8 mouse cellular contexts compared by ENCODE assay signal in genomic region chr1:189921568-189921817, GRCm38 (mm10). TPM values are rescaled to one million over a fixed set of nuclear protein-coding genes. Genes with fewer than 3 reads are reported as not detected.
A peak's percentile ranks its signal among the peaks of the same experiment; 100 is the strongest.
DNase-seq lines count a peak whose midpoint lies in the region; ATAC-seq and TF ChIP-seq lines count a peak whose summit lies in the region.

No protein-coding gene starts in this region.

- no peak for DNase-seq in kidney, adult 2 months
- no peak for DNase-seq in kidney, postnatal 10 days
- no peak for DNase-seq in hindbrain, embryonic 14.5 days (ENCODE audit: low spot score)
- DNase-seq in right cerebral cortex, postnatal 36 days (ENCODE audit: low spot score in 2 of 2) = no peak
- DNase-seq in adrenal gland, adult 8-10 months = no peak
- no peak for DNase-seq in cerebellum, postnatal 10 days

- no peaks in the 10 kb centered on the region for H3K27me3 ChIP-seq in kidney, adult 2 months (replicated peaks; ENCODE audit: control insufficient read depth, insufficient read depth, low read length)
- no peaks in the 10 kb centered on the region for H3K27me3 ChIP-seq in hindbrain, embryonic 14.5 days (ENCODE audit: control insufficient read depth, insufficient read depth, low read length)
- no peaks in the 10 kb centered on the region for H3K27me3 ChIP-seq in midbrain, embryonic 15.5 days (replicated peaks)

- no peak overlapping the region for H3K27ac ChIP-seq in kidney, adult 2 months (ENCODE audit: insufficient read depth, low read depth, low read length)
- no peak overlapping the region for H3K27ac ChIP-seq in bone marrow, adult 2 months (ENCODE audit: control insufficient read depth, insufficient read depth, low read depth, low read length, poor library complexity)
- H3K27ac ChIP-seq in hindbrain, embryonic 14.5 days = 0 out of 2 replicates have a peak overlapping the region, but pooled peaks have one; percentile 59
- no peak overlapping the region for H3K27ac ChIP-seq in midbrain, embryonic 15.5 days

- peak; percentile 39; the same call in 1 of the 2 replicates for ATAC-seq in hindbrain, embryonic 14.5 days (ENCODE audit: low FRiP score)
- ATAC-seq in midbrain, embryonic 15.5 days (replicated peaks) = no peak; the same call in 1 of the 2 replicates

- no peaks in the 10 kb centered on the region for H3K9me3 ChIP-seq in hindbrain, embryonic 14.5 days (ENCODE audit: control insufficient read depth, low read length)
- no peaks in the 10 kb centered on the region for H3K9me3 ChIP-seq in midbrain, embryonic 15.5 days

- WGBS in kidney, adult 2 months = 18% methylated on average over 4 of the region's 4 CpGs
- whole genome bisulfite sequencing in bone marrow, adult 2 months = 7% methylated on average over 4 of the region's 4 CpGs
- 2% methylated on average over 4 of the region's 4 CpGs for WGBS in hindbrain, embryonic 14.5 days
- WGBS in midbrain, embryonic 15.5 days = 9% methylated on average over 4 of the region's 4 CpGs

- no peaks in the 10 kb centered on the region for H3K36me3 ChIP-seq in kidney, adult 2 months (ENCODE audit: control insufficient read depth, insufficient read depth, low read length)
- H3K36me3 ChIP-seq in hindbrain, embryonic 14.5 days (replicated peaks; ENCODE audit: control insufficient read depth, insufficient read depth) = no peaks in the 10 kb centered on the region
- H3K36me3 ChIP-seq in midbrain, embryonic 15.5 days (replicated peaks) = no peaks in the 10 kb centered on the region

- peak overlapping the region; percentile 77 for H3K9ac ChIP-seq in hindbrain, embryonic 14.5 days
- H3K9ac ChIP-seq in midbrain, embryonic 15.5 days = peak overlapping the region; percentile 74

- TF ChIP-seq POLR2A in kidney, adult 2 months (IDR thresholded peaks at IDR 0.05; ENCODE audit: low read depth, low read length) = no peak
- no peak for TF ChIP-seq POLR2A in bone marrow, adult 2 months (IDR thresholded peaks at IDR 0.05; ENCODE audit: borderline replicate concordance, control insufficient read depth, low read depth, low read length)

- peak overlapping the region; percentile 85 for H3K4me2 ChIP-seq in hindbrain, embryonic 14.5 days (replicated peaks)
- H3K4me2 ChIP-seq in midbrain, embryonic 15.5 days = peak overlapping the region; percentile 77

- peak overlapping the region; percentile 68 for H3K4me3 ChIP-seq in kidney, adult 2 months (ENCODE audit: insufficient read depth, low read depth, low read length)
- H3K4me3 ChIP-seq in bone marrow, adult 2 months (replicated peaks; ENCODE audit: control insufficient read depth, low read depth, low read length) = peak overlapping the region; percentile 67
- peak overlapping the region; percentile 79 for H3K4me3 ChIP-seq in hindbrain, embryonic 14.5 days (replicated peaks; ENCODE audit: low read length)
- H3K4me3 ChIP-seq in midbrain, embryonic 15.5 days = peak overlapping the region; percentile 68

- no peak for TF ChIP-seq CTCF in kidney, adult 2 months (conservative IDR thresholded peaks at IDR 0.05; ENCODE audit: insufficient read depth, insufficient read length, low read depth, low read length)
- TF ChIP-seq CTCF in bone marrow, adult 2 months (IDR thresholded peaks at IDR 0.05; ENCODE audit: control insufficient read depth, insufficient read depth, low read length) = no peak

- H3K4me1 ChIP-seq in kidney, adult 2 months (ENCODE audit: control insufficient read depth, insufficient read depth, low read length) = peaks cover 5% of the 10 kb centered on the region; the same call in 1 of the 2 replicates
- H3K4me1 ChIP-seq in bone marrow, adult 2 months (ENCODE audit: control insufficient read depth, insufficient read depth, low read length) = no peaks in the 10 kb centered on the region
- H3K4me1 ChIP-seq in hindbrain, embryonic 14.5 days (replicated peaks; ENCODE audit: control insufficient read depth, insufficient read depth, low read length) = peaks cover 15% of the 10 kb centered on the region
- peaks cover 28% of the 10 kb centered on the region for H3K4me1 ChIP-seq in midbrain, embryonic 15.5 days

RNA-seq across cellular contexts. Expression of gene Smyd2, which starts 0.7 kb away (rescaled TPM):
- 42.8 and 46.3 TPM in 2 replicates for polyA plus RNA-seq in kidney, adult 2 months (2012; rRNA removed)
- polyA plus RNA-seq in bone marrow, adult 2 months (2011; ENCODE audit: insufficient read depth, insufficient read length, low replicate concordance, missing spikeins) = 16.9 and 30.0 TPM in 2 replicates
- polyA plus RNA-seq in hindbrain, embryonic 14.5 days (2014; fragmentation: Nextera tagmentation; extraction: Ambion mirVana) = 73.9 and 84.4 TPM in 2 replicates
- 71.3 and 71.8 TPM in 2 replicates for polyA plus RNA-seq in midbrain, embryonic 15.5 days (2015; fragmentation: Nextera tagmentation; extraction: Ambion mirVana)
- 10 to 100 TPM; 82.4 to 88.4 (median 85.1) TPM for total RNA-seq in adrenal gland, adult 8-10 months (2022)
